Mouse (Mus musculus) cerebellum, adult 2 months (tissue): ENCODE data around the gene Zbtb20.

Experiments
- CTCF ChIP-seq: fragments of 200-500 bp; IDR thresholded peaks from 2 replicates; pipeline ENCODE4 v1.5.1; 2011; ENCODE audit warnings: low read depth, mild to moderate bottlenecking, control low read depth, low read length, moderate library complexity, borderline replicate concordance; ENCODE audit not compliant: insufficient read depth
- POLR2A ChIP-seq: fragments of 200-500 bp; IDR thresholded peaks from 2 replicates; pipeline ENCODE4 v1.6.1; 2011; ENCODE audit warnings: low read length, control low read depth, borderline replicate concordance; ENCODE audit not compliant: insufficient read depth

GRCm38 (mm10) chr16:43548774-43549173 lies 673.1 kb downstream of the Zbtb20 start:
- TF ChIP-seq CTCF (no peak), POLR2A (no peak)
